Mouse (Mus musculus) stomach, postnatal 0 days (tissue): Measurements from ENCODE around the gene Lrrc55.

Source experiments
- CTCF ChIP-seq: IDR thresholded peaks from 2 replicates; pipeline ENCODE4 v1.5.1; 2016; ENCODE audit warnings: antibody characterized with exemption, low read depth, mild to moderate bottlenecking, moderate library complexity
- EP300 ChIP-seq: optimal IDR thresholded peaks from 2 replicates; pipeline ENCODE3; 2016; ENCODE audit warnings: antibody characterized with exemption

DNA sequence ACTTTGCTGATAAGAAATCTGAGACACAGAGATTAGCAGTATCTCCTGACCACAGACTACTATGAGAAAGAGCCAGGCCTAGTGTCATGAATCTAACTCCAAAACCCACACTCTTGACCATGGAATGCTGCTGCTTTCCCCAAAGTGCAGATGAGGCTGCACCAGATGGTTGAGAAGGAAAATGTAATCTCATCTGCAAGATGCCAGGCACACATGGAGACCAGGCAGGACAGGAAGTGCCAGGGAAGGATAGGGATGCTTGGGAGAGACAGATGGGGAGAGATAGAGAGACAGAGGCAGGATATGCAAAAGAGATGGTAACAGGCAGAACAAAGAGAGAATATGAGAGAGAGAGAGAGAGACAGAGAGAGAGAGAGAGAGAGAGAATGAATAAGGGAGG is 56.2 kb downstream of the Lrrc55 start:
- TF ChIP-seq EP300 (no peak), CTCF (no peak)
